Mouse (Mus musculus) duodenum, adult 2 months (tissue): ENCODE data around the gene Tacc3. TPM values are rescaled to one million over a fixed set of nuclear protein-coding genes. Genes with fewer than 3 reads are reported as not detected.

Source experiments
- polyA plus RNA-seq: library from polyadenylated mRNA; depleted of rRNA; stranded (reverse); fragments of >200 nt; gene quantifications from 2 replicates; pipeline ENCODE4 v1.2.3, GENCODE M21; 2012; ENCODE audit warnings: low replicate concordance; rRNA removed

Gene Tacc3
- 6.0 and 12.8 TPM in 2 replicates for polyA plus RNA-seq

GRCm38 (mm10) chr5:33657787-33658663 lies at the start of gene Tacc3, which contains the start of gene Tmem129:
Tacc3 (plus strand) TSS chr5:33658128.
Tmem129 (minus strand) TSS chr5:33658416.

DNA sequence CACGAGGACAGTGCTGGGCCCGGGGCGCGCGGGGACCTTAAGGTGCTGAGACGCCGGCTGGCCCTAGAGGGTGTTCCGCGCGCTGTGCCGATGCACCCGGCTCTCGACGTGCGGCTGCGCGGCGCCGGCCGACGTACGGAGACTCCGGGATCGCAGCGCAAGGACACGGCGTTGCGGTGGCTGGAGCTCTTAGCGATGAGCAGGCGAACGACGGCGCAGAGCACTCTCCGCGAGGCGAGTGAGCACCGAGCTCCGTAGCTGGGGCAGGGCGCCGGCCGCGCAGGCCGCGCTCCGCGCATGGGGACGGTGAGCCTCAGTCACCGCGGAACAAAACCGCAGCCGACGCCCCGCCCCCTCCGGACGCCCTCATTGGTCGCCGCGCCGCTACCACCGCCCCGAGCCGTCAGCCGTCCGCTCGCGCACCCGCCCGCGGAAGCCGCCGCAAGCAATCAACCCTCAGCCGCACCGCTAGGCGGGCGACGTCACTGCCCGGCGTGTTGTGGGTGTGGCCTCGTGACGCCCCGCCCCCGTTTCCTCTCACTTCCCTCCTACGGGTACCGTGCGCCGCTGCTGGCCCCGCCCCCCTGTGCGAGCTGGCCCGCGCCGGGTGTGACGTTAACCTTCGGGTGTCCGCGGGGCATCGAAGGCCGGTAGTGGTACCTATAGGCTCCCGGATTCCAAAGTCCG lies 28.5 kb upstream of the Tacc3 start, which contains the start of the genes Fam53a and Gm9903:
Gene Fam53a, minus strand, starts transcription at position 335 of the 687 bp plus-strand sequence.
Gene Gm9903, plus strand, starts transcription at position 625 of the 687 bp plus-strand sequence.

DNA sequence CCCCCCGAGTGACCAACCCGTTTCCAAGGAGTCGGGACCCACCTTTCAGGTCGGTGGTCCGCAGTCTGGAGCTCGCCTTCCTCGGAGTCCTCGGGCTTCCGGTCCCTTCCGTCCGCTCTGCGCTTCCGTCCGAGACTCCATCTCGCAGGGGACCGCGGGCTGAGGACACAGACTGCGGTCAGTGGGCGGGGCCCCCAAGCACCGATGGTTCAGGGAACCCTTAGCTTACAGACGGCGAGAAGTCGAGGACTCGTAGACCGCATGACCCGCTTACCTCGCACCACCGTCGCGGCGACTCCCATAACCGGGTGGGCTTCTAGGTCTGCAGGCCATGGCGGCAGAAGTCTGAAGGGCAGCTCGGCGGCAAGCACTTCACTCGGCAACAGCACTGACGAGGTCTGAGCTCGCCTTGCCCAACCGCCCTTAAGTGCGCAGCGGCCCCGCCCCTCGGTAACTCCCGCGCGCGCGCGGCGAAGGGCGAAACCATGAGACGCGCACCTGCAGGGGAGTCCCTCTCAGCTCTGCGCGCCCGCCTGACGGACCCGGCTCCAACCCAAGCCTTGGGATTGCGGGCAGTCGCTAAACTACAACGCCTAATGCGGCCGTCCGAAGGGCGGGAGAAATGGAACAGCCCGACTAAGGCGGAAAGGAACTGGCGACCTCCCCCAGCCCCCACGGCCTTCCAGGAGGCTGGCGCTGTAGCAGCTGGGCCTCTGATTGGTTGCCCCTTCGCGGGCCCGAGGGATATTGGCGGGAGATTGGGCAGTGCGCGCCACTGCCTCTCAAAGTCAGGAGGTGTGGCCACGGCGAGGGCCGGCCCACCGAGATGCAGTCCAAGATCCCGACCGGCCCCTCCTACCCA lies 5.8 kb upstream of the Tacc3 start, which contains the start of gene Slbp:
Gene Slbp, minus strand, starts transcription at position 654 of the 862 bp plus-strand sequence.

GRCm38 (mm10) chr5:33721541-33722265 lies 63.8 kb downstream of the Tacc3 start, which contains the start of gene Fgfr3:
Fgfr3 (plus strand) TSS chr5:33721674.

Other genes with a start within 250 kb of the Tacc3 start
- gene Nkx1-1, start 224.2 kb upstream of the Tacc3 start, polyA plus RNA-seq, result not detected in 2 replicates
- gene Fam53a, start 28.5 kb upstream of the Tacc3 start, polyA plus RNA-seq, result 41.6 and 110 TPM in 2 replicates
- gene Gm9903, start 28.2 kb upstream of the Tacc3 start, polyA plus RNA-seq, result 0.13 and 0.54 TPM in 2 replicates
- 11.8 and 21.3 TPM in 2 replicates for gene Slbp, start 5.6 kb upstream of the Tacc3 start, polyA plus RNA-seq
- gene Tmem129, start 288 bp downstream of the Tacc3 start, polyA plus RNA-seq, result 30.9 and 48.2 TPM in 2 replicates
- gene Fgfr3, start 63.5 kb downstream of the Tacc3 start, polyA plus RNA-seq, result 33.1 and 40.4 TPM in 2 replicates
- 101 and 212 TPM in 2 replicates for gene Letm1, start 124.7 kb downstream of the Tacc3 start, polyA plus RNA-seq
- 3.2 and 4.6 TPM in 2 replicates for gene Nsd2, start 162.6 kb downstream of the Tacc3 start, polyA plus RNA-seq